Mouse (Mus musculus) gastrocnemius, postnatal 10 days (tissue): ENCODE data around the gene Phex. TPM values are rescaled to one million over a fixed set of nuclear protein-coding genes. Genes with fewer than 3 reads are reported as not detected.

Source experiments
- DNase-seq: peaks from one replicate; pipeline ENCODE4 v3.0.0; 2021; ENCODE audit warnings: mixed read lengths
- microRNA-seq, 2 experiments: library from miRNA; unstranded; fragments of <30 nt; microRNA quantifications; one replicate each; pipeline ENCODE4 v1.2.0; 2021
- total RNA-seq, 2 experiments: library from RNA; stranded (reverse); gene quantifications; 2 replicates each; pipeline ENCODE4 v1.2.3; 2021

Gene Phex
- total RNA-seq, 2 experiments from 2014 or later = 1.4 to 11.1 TPM

GRCm38 (mm10) chrX:157307411-157307810 is 107.7 kb downstream of the Phex start:
- DNase-seq = no peak

- no peak for DNase-seq
These were observed 108.2 kb downstream of the Phex start for GRCm38 (mm10) chrX:157306796-157307405.

- DNase-seq = no peak
These were observed 109.3 kb downstream of the Phex start for GRCm38 (mm10) chrX:157305852-157306232.

DNA sequence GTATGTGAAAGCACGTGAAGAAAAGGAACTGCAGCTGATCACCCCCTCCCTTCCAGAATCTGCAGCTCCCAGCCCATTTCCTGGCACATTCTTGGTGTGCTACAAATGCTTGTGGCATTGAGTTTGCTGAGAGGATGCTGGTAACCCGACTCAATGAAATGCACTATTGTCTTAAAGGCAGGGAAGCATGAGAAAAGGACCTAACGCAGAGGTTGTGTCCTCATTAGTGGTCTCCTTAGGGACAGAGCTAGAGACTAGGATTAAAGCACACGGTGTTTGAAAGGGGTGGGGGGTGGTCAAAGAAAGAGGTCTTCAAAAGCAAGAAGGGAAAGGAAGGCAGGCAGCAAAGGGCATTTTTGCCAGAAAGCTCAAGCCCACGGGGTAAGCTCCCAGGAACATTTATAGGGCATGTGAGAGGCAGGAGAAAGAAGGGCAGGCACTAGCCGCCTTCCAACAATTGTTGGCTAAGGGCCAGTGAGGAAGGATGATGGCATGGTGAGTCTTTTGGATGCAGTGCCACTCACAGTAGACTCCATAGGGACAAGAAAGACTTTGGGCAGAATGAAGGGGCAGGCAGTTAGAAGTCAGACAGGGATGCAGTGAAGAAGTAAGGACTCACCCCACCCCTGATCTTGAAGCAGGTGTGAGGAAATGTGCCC is 109.8 kb downstream of the Phex start:
- no peak for DNase-seq

DNA sequence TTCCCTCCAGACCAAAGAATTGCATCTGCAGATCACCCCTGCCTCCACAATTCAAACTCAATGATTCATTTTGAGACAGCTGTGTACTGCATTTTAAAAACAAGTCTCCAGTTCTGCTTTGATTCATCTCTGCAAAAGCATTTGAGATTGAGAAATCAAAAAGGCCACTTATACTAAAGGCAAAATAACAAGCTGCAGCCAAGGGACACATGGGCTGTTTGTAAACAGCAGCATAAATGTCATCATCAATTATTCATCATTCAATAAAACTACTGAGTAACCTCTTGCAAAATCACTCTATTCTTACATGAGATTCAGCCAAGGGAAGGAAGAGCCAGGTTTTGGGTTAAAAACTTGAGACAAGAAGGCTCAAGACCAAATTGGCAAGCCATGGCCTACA is 122.7 kb downstream of the Phex start:
- no peak for DNase-seq

DNA sequence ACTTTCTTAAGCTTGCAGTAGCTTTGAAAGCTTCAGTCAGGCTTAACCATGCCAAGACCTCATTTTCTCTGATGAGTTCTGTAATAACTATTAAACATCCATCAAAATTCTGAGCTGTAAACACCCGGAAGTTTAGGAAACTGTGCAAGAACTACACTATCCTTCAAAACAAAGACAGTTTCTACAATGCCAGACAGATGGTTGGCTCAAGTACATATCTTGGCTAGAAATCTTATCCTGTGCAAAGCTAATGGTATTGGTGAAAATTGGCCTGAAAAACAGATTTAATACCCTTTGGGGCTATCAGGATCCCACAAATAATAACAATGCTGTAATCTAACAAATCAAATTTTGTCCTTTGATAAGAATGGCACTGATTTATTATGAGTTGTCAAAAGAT is 138.5 kb downstream of the Phex start:
- DNase-seq = no peak

- no peak for DNase-seq
These were observed 141.8 kb downstream of the Phex start for GRCm38 (mm10) chrX:157273291-157273690.

GRCm38 (mm10) chrX:157271609-157272008 is 143.5 kb downstream of the Phex start:
- DNase-seq = no peak

DNA sequence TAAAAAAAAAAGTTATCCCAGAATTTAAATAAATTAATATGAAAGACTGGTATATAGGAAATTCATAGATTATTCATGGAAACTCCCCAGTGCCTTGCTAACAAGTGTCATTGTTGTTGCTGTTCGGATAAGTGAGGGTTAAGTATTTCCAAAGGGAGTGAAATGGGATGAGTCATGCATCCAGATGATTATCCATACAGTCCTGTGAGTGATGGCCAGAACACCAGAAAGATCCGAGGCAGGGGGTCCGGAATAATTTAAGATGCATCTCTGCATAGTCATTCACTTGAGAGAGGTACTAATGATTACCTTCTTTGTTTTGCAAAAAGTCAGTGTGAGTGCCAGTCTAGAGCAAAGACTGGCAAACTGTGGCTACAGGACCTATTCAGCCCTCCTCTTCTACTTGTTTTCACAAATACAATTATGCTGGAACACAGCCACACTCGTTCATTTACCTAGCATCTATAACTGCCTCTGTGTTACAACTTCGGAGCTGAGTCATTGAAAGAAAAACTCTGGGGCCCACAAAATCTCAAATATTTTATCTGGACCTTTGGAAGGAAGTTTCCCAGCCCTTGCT is 145.3 kb downstream of the Phex start:
- DNase-seq = no peak

- DNase-seq = no peak
These were observed 147.0 kb downstream of the Phex start for GRCm38 (mm10) chrX:157268141-157268540.

DNA sequence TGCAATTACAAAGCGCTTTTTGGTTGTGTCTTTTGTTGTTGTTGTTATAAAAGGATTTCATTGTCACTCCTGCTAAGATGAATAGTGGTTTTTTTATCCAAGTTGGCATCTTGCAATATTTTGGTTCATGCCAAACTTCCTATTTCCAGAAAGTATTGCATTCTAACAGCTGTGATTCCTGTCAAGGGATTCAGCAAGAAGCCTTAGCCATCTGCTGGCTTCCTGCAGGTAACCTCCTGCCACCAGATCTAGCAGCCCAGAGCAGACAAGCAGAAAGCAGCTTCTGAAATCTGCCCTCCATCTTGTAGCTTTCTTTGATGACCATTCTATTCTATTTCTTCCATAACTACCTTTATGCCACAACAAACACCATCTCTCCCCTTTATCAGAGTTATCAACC is 212.4 kb downstream of the Phex start:
- DNase-seq = no peak

DNA sequence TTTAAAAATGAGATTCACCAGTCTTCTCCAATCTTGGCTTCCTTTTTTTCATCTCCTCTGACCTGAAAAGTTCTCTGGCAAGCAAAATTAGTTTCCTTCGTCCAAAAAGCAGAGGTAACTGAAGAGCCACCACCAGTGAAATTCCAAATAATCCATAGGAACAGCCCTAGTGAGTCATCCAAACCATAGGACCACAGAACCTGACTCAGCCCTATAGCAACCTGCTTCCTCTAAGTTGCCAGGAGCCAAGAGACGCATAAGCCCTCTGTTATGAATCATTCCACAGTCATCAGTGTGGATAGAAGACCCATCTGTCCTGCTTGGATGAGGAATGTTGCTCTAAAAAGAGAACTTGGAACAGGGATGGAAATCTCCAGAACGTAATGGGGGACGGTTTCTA is 230.9 kb downstream of the Phex start:
- no peak for DNase-seq

- DNase-seq = no peak
These were observed 234.3 kb downstream of the Phex start for GRCm38 (mm10) chrX:157180845-157181244.

GRCm38 (mm10) chrX:157164142-157164541 is 251.0 kb downstream of the Phex start:
- DNase-seq = no peak

DNA sequence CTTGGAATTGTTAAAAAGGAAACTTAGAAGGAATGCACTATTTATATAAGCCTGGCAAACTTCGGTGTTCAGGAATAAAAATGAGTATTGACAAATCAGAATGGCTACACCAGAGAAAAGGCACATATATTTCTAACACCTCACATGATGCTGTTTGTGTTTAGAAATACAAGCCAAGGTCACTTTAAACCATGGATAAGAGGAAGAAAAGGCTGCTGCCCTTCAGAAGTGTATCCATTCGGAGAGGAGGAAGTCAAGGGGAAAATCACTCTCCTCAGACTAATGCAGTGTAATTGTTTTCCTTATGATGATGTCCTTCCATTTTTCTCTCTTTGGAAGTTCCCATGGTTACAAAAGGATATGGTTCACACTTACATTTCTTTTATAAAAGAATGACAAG is 251.7 kb downstream of the Phex start:
- no peak for DNase-seq

DNA sequence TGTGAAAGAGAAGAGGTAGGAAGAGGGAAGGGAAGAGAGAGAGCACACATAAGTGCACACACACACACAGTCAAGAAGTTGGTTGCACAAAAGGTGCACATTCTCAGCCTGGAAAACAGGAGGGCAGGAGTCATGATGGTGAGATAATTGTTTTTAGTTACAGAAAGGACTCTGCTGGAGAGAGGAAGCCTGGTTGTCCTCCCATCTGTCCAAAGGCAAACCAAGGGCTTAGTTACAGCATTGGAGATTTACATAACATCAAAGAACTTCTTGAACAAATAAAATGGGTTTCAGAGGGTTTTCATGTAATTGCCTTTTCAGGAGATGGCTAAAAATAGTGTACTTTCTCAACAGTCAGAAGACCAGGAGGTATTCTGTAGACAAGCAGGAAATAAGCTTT is 270.4 kb downstream of the Phex start:
- no peak for DNase-seq

GRCm38 (mm10) chrX:157139601-157140000 is 275.5 kb downstream of the Phex start:
- no peak for DNase-seq

Small RNA genes within 50 kb of the gene (microRNA-seq; reads per million reads assigned to microRNA genes)
- 0 reads per million in 2 experiments for gene Gm23798

Other genes with a start within 250 kb of the Phex start
- 10 to 100 TPM; 44.4 to 49.1 TPM for gene Sms, start 77.0 kb upstream of the Phex start, total RNA-seq
- under 1 TPM in 1 of 2 experiments, not detected in 1; 0.45 TPM for gene Yy2, start 153.7 kb upstream of the Phex start, total RNA-seq
- 10 to 100 TPM; 17.1 to 17.6 TPM for gene Mbtps2, start 183.4 kb upstream of the Phex start, total RNA-seq